In genomic region chr9:56074863-56075262, GRCm38 (mm10) we compare ENCODE assay signal across 8 mouse cellular contexts. TPM values are rescaled to one million over a fixed set of nuclear protein-coding genes. Genes with fewer than 3 reads are reported as not detected.
DNase-seq lines count a peak whose midpoint lies in the region; ATAC-seq lines count a peak whose summit lies in the region.

No protein-coding gene starts in this region.

- H3K27me3 ChIP-seq in forebrain, embryonic 13.5 days: no peaks in the 10 kb centered on the region
- H3K27me3 ChIP-seq in forebrain, embryonic 16.5 days (replicated peaks; ENCODE audit: control insufficient read depth, insufficient read depth, low read length): no peaks in the 10 kb centered on the region
- no peaks in the 10 kb centered on the region for H3K27me3 ChIP-seq in kidney, embryonic 16.5 days (ENCODE audit: insufficient read depth, low read length)
- no peaks in the 10 kb centered on the region for H3K27me3 ChIP-seq in intestine, embryonic 16.5 days (replicated peaks; ENCODE audit: control insufficient read depth, insufficient read depth, low read length)

- peaks cover 14% of the 10 kb centered on the region; the same call in 1 of the 2 replicates for H3K4me1 ChIP-seq in forebrain, embryonic 13.5 days
- peaks cover 6% of the 10 kb centered on the region for H3K4me1 ChIP-seq in forebrain, embryonic 16.5 days (replicated peaks; ENCODE audit: control insufficient read depth, insufficient read depth, low read length)
- peaks cover 20% of the 10 kb centered on the region for H3K4me1 ChIP-seq in kidney, embryonic 16.5 days (ENCODE audit: insufficient read depth, low read length)
- H3K4me1 ChIP-seq in intestine, embryonic 16.5 days (ENCODE audit: control insufficient read depth, insufficient read depth, low read length): peaks cover 12% of the 10 kb centered on the region

- peaks cover 53% of the 10 kb centered on the region for H3K36me3 ChIP-seq in forebrain, embryonic 13.5 days (ENCODE audit: poor library complexity, severe bottlenecking)
- H3K36me3 ChIP-seq in forebrain, embryonic 16.5 days (ENCODE audit: control insufficient read depth, insufficient read depth): peaks cover 3% of the 10 kb centered on the region; the same call in 1 of the 2 replicates
- H3K36me3 ChIP-seq in kidney, embryonic 16.5 days (ENCODE audit: insufficient read depth, low read length): peaks cover 8% of the 10 kb centered on the region; the same call in 1 of the 2 replicates
- no peaks in the 10 kb centered on the region for H3K36me3 ChIP-seq in intestine, embryonic 16.5 days (ENCODE audit: control insufficient read depth, insufficient read depth, low read length)

- no peak overlapping the region for H3K9ac ChIP-seq in forebrain, embryonic 13.5 days
- no peak overlapping the region for H3K9ac ChIP-seq in forebrain, embryonic 16.5 days (replicated peaks; ENCODE audit: low read depth, low read length)
- H3K9ac ChIP-seq in kidney, embryonic 16.5 days (replicated peaks; ENCODE audit: low read length): no peak overlapping the region
- no peak overlapping the region for H3K9ac ChIP-seq in intestine, embryonic 16.5 days (ENCODE audit: low read depth, low read length)

- WGBS in forebrain, embryonic 13.5 days: 72% methylated on average over 12 of the region's 12 CpGs
- WGBS in forebrain, embryonic 16.5 days: 79% methylated on average over 12 of the region's 12 CpGs
- 63% methylated on average over 12 of the region's 12 CpGs for WGBS in kidney, embryonic 16.5 days
- WGBS in intestine, embryonic 16.5 days: 73% methylated on average over 12 of the region's 12 CpGs

- H3K27ac ChIP-seq in forebrain, embryonic 13.5 days: no peak overlapping the region
- H3K27ac ChIP-seq in forebrain, embryonic 16.5 days (ENCODE audit: low read length): no peak overlapping the region
- no peak overlapping the region for H3K27ac ChIP-seq in kidney, embryonic 16.5 days (ENCODE audit: low read length)
- H3K27ac ChIP-seq in intestine, embryonic 16.5 days (ENCODE audit: low read length): peak overlapping the region; percentile 83; the same call in 1 of the 2 replicates

- no peak for DNase-seq in kidney, postnatal 10 days
- peak; percentile 83 for DNase-seq in ES-CJ7 (ENCODE audit: low read depth, low spot score)
- no peak for DNase-seq in retina, postnatal 1 day
- DNase-seq in right cerebral cortex, postnatal 10 days (ENCODE audit: low spot score in 2 of 2): no peak

- no peaks in the 10 kb centered on the region for H3K9me3 ChIP-seq in forebrain, embryonic 13.5 days (replicated peaks)
- no peaks in the 10 kb centered on the region for H3K9me3 ChIP-seq in forebrain, embryonic 16.5 days (ENCODE audit: control insufficient read depth, low read length)
- H3K9me3 ChIP-seq in kidney, embryonic 16.5 days (ENCODE audit: low read length): no peaks in the 10 kb centered on the region
- H3K9me3 ChIP-seq in intestine, embryonic 16.5 days (ENCODE audit: control insufficient read depth, low read length): no peaks in the 10 kb centered on the region

- no peak overlapping the region for H3K4me2 ChIP-seq in forebrain, embryonic 13.5 days
- H3K4me2 ChIP-seq in forebrain, embryonic 16.5 days (ENCODE audit: low read length): no peak overlapping the region
- no peak overlapping the region for H3K4me2 ChIP-seq in kidney, embryonic 16.5 days (replicated peaks; ENCODE audit: low read depth, low read length)
- H3K4me2 ChIP-seq in intestine, embryonic 16.5 days (ENCODE audit: low read depth, low read length): no peak overlapping the region

- H3K4me3 ChIP-seq in forebrain, embryonic 13.5 days: no peak overlapping the region
- no peak overlapping the region for H3K4me3 ChIP-seq in forebrain, embryonic 16.5 days (replicated peaks; ENCODE audit: low read length)
- H3K4me3 ChIP-seq in kidney, embryonic 16.5 days (ENCODE audit: low read length): no peak overlapping the region
- no peak overlapping the region for H3K4me3 ChIP-seq in intestine, embryonic 16.5 days (ENCODE audit: low read length)

- ATAC-seq in forebrain, embryonic 13.5 days: 0 out of 2 replicates have a peak, but pooled peaks have one; percentile 27
- ATAC-seq in forebrain, embryonic 16.5 days: no peak
- ATAC-seq in kidney, embryonic 16.5 days (ENCODE audit: low FRiP score, low TSS enrichment): 0 out of 2 replicates have a peak, but pooled peaks have one; percentile 9
- peak; percentile 15; the same call in 1 of the 2 replicates for ATAC-seq in intestine, embryonic 16.5 days

RNA-seq across cellular contexts. Expression of gene Pstpip1, which starts 14.9 kb away (rescaled TPM):
- polyA plus RNA-seq in forebrain, embryonic 13.5 days (2015; fragmentation: Nextera tagmentation; extraction: Ambion mirVana): 0.40 and 0.41 TPM in 2 replicates
- polyA plus RNA-seq in forebrain, embryonic 16.5 days (2015; fragmentation: Nextera tagmentation; extraction: Ambion mirVana): 0.29 and 0.70 TPM in 2 replicates
- polyA plus RNA-seq in kidney, embryonic 16.5 days (2015; fragmentation: Nextera tagmentation; extraction: Ambion mirVana): 0.91 and 0.96 TPM in 2 replicates
- 1.6 and 2.3 TPM in 2 replicates for polyA plus RNA-seq in intestine, embryonic 16.5 days (2015; fragmentation: Nextera tagmentation; extraction: Ambion mirVana)

RNA-seq across cellular contexts. Expression of gene Rcn2, which starts 33.2 kb away (rescaled TPM):
- 328 and 339 TPM in 2 replicates for polyA plus RNA-seq in forebrain, embryonic 13.5 days (2015; fragmentation: Nextera tagmentation; extraction: Ambion mirVana)
- 268 and 301 TPM in 2 replicates for polyA plus RNA-seq in forebrain, embryonic 16.5 days (2015; fragmentation: Nextera tagmentation; extraction: Ambion mirVana)
- 247 and 255 TPM in 2 replicates for polyA plus RNA-seq in kidney, embryonic 16.5 days (2015; fragmentation: Nextera tagmentation; extraction: Ambion mirVana)
- polyA plus RNA-seq in intestine, embryonic 16.5 days (2015; fragmentation: Nextera tagmentation; extraction: Ambion mirVana): 128 and 136 TPM in 2 replicates
